Mouse (Mus musculus): ENCODE measurements at regions not wholly inside any gene's neighbourhood (a gene's known extent, or its start where the extent isn't known, plus 50 kb on each side); places are given as distances from the start of the nearest gene placed in this dataset.
"Not testable (repeated sequence)": the region's sequence is repeated elsewhere in the genome, so short reads cannot be mapped to it uniquely, and the experiment has no call there.

GRCm38 (mm10) chr16:20047356-20047755 is 50.0 kb upstream of the Klhl24 start:
- DNase-seq: no peak

DNA sequence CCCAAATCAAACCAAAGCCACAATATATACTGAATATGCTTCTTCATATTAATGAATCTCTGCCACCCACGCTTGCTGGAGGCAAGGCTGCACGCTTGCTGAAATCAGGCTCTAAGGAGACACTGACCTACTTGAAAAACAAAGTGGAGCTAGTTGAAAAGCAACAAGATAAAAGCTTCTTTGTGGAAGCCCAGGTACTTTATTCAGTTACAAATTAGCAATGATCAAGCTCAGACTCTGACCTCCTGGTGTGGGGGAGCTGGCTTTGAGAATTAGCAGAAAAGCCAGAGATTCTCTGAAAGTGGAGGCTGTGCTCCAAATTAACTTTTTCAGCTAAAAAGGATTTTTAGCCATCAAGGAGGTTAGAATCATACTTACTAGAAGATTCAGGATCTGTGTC is 52.3 kb upstream of the Klhl6 start:
- DNase-seq: not testable (repeated sequence)

DNA sequence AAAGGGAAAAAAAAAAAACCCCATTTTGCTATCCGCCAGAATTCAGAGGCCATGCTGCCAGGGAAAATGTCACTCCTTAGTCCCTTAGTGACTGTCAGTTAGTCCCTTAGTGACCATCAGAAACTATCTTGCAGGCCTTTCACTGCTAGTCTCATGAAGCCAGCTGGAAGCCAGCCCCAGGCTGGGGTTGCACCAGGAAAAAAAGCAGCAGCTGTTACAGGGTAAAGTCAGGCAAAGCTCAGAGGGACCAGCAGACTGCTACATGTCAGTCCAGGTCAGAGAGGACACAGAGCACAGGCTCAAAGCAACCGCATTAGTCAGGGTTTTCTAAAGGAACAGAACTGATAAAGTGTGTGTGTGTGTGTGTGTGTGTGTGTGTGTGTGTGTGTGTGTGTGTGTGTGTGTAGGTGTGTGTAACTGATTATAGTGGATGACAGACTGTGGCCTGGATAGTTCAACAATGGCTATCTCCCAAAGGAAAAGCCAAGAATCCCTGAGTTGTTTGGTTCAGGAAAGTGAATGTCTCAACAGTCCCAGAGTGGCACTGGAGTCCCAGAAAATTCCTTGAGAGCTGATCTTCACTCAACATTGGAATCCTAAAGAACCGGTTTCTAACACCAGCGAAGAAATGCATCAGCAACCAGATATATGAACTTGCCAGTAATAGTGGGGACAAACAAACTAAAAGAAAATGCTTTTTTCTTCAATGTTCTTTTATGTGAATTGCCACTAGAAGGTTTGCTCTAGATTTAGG is 49.7 kb upstream of the Klhl6 start:
- DNase-seq: peak; percentile 31

All from adrenal gland, adult 8-10 months (tissue).